Mouse (Mus musculus): ENCODE results near the gene Abcb8.

Gene Abcb8

DNA sequence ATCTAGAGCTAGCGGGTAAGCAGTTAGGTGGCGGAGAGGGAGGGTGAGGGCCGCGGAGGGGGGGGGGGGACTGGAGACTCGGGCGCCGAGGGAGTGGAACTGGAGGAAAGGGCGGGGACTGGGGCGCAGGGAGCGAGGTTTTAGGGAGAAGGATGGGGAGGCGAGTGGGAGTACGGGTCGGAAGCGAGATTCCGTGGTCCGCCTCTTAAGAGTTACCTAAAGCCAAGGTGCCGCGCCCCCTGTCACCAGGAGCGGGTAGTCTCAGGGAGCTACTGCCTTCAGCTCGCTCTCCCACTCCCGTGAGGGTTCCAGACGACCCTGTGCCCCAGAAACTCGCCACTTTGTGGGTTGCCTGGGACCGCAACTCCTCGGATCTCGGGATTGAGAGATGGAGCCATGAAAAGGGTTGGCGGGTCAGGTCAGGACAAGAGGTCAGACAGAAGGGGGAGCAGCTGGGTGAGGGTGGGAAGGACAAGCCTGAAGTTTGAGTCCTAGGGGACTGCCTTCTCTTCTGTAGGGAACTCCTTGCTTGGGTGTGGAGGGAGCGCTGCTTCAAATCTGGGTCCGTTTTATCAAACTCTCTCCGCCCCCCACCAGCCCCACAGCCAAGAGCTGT lies 32.1 kb downstream of the Abcb8 start:
- DNase-seq (ENCODE audit: low spot score in 2 of 2), result no peak

DNA sequence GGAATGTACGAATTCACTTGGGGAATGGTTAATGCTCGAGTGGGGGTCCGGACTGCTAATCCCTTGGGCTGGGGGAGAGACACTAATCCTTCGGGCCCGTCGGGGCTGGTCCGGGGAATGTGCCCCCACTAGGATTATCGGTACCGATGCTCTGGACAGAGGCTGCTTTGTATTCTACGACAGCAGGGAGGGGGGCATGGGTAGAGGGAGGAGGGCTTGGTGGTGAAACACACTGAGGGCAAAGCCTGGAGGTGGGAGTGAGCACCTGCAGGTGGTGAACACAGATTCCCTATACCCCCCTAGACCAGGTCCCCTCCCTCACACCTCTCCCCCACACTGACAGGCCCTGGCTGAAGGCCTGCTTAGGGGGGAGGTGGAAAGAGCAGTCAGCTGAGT lies 32.6 kb downstream of the Abcb8 start:
- DNase-seq (ENCODE audit: low spot score in 2 of 2), result no peak

DNA sequence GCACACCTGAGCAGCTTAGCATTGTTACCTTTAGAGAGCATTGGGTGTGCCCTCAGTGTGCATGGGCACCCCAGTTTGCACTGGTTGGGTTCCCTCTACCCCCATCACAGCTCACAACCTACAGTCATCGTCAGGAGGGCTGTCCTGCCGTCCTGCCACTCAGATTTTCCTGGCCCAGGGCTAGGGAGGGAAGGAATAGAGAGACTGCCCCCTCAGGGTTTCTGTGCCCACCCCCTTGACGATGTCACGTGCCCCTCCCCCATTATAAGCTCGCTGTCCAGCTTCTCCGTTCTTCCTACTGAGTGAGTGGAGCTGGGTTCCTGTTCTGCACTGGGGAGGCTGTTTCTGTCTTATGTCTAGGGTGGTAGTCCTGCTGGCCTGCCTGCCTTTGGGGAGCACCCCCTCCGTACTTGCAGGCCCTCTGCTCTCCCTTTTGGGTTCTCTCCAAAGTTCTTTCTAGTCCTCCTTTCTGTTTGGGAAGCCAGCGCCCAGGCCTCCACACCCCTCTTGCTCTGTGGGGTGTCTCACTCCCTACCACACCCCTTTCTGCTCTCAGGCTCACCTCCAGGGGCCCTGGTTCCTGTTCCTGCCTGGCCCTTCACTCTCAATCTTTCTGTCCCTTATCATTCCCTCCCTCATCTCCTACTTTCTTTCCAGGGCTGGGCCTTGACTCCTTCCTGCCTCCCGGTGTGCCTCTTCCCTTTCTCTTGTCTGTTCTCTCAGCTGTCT lies 33.3 kb downstream of the Abcb8 start:
- no peak for DNase-seq (ENCODE audit: low spot score in 2 of 2)

DNA sequence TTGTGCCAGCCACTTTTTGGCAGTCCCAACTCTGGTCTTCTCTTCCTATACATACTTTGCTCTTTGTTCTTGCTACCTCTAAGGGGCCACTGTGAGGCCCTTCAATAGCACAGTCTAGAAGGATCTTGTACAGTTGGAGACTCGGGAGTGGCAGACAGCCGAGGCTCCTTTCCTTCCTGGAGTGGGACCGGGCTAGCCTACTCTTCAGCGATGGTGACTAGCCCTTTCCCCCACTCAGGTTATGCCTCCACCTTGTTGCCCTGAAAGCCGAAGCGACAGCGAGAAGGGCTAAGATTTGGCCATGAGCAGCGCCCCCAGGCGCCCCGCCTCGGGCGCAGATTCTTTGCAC lies 33.8 kb downstream of the Abcb8 start:
- no peak for DNase-seq (ENCODE audit: low spot score in 2 of 2)

DNA sequence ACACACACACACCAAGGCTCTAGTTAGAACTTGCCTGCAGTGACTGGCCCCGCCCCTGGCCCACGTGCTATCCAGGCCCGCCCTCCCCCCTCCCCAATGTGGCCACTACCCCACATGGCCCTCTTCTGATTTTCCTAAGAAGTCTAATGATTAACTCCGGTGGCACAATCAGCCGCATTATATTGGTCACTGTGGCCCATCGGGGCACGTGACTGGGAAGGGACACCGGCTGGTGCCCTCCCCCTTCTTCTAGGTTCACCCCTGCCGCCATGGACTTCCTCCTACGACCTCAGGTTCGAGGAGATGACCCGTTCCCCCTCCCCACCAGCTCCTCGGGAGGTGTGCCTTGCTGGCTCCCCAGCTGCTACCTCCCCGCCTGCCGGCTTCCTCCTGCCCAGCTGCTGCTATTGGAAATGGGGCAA lies 34.5 kb downstream of the Abcb8 start:
- DNase-seq (ENCODE audit: low spot score in 2 of 2), result no peak

DNA sequence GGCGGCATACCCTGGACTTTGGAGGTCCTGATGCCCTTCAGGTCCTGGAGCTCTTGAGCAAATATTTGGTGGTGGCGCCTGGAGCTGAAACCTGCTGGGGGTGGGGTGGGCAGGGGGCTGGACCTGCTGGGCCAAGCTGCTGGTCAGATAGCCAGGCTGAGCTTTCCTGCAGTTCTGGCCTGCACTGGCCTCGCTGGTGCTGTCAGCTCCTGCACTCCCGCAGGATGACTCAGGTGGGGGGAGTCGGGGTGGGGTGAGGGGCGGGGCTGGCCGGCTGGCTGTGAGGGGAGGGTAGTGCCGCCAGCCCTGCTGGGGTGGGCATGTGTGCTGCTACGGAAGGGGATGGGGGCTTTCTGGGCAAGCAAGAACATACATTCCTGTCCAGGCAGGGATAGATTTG lies 35.1 kb downstream of the Abcb8 start:
- DNase-seq (ENCODE audit: low spot score in 2 of 2), result no peak

DNA sequence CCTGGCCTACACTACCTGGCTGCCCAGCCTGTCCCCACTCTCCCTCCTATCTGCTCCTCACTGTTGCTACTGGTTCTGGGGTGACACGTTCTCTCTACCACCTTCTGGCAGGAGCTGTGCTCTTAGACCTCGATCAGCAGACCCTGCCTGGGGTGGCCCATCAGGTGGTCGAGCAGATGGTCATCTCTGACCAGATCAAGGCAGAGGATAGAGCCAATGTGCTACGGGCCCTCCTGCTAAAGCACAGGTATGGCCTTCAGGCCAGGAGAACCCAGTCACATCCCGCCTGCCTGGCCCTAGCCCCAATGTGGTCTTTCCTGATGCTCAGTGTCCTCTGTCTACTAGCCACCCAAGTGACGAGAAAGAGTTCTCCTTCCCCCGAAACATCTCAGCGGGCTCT lies 40.5 kb downstream of the Abcb8 start:
- DNase-seq (ENCODE audit: low spot score in 2 of 2), result no peak

DNA sequence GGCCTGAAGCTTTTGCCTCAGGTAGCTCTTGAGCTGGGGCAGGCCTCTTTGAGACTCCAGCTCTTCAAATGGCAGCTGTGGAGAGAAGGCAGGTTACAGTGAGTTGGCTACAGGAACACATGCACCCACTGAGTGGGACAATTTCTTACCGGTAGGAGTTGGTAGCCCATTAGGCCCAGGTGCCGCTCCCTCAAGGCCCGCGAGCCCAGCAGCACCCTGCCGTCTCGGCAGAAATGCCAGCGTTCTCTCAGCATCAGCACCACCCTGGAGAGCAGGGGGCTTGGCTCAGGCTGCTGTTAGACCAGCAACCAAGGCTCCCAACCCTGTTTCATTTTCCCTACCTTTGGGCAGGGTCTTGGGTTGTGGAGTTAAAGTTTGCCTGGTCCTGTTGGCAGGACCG lies 47.7 kb downstream of the Abcb8 start:
- no peak for DNase-seq (ENCODE audit: low spot score in 2 of 2)

GRCm38 (mm10) chr5:24442029-24442428 lies 48.6 kb downstream of the Abcb8 start:
- DNase-seq (ENCODE audit: low spot score in 2 of 2), result no peak

- DNase-seq (ENCODE audit: low spot score in 2 of 2), result no peak
These were observed 49.7 kb downstream of the Abcb8 start for GRCm38 (mm10) chr5:24443204-24443603.

GRCm38 (mm10) chr5:24443927-24444326 lies 50.5 kb downstream of the Abcb8 start:
- DNase-seq (ENCODE audit: low spot score in 2 of 2), result no peak

DNA sequence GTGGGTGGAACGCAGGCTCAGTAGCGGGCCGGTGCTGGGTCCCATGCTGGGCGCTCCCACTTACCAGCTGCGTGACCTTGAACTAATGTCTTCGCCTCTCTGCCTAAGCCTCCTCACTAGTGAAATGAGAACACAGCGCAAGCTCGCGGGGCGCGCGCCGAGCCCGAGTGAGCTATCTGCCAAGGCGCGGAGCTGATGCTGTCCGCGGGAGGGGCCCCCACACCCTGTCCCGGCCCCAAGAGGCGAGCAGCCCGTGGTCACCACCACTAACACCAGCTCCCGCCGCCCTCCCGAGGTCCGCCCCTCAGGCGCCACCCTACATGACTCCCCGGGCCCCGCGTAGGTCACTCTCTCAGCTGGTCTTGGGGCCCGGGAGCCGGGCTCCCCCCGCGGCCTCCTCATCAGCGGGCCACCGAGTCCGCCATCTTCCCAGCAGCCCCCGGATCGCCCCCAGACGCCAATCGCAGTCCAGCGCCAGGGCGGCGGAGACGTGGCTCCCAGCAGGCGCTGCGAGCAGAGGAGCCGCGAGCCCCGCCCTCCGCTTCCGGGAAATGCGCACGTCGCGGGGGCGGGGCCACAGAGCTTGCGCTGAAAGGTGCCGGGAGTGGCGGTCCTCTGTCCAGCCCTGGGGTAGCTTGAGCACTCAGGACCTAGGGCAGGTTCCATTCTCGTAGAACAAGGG lies 51.4 kb downstream of the Abcb8 start, which contains the start of gene Fastk:
TSS of gene Fastk (minus strand) at position 542 of the 682 bp plus-strand sequence.
- peak; percentile 89 to 92 for DNase-seq (ENCODE audit: low spot score in 2 of 2)

GRCm38 (mm10) chr5:24445428-24446080 lies 52.1 kb downstream of the Abcb8 start:
- DNase-seq (ENCODE audit: low spot score in 2 of 2), result no peak

GRCm38 (mm10) chr5:24446630-24447029 lies 53.2 kb downstream of the Abcb8 start:
- DNase-seq (ENCODE audit: low spot score in 2 of 2), result no peak

GRCm38 (mm10) chr5:24447624-24448298 lies 54.3 kb downstream of the Abcb8 start, which contains the start of gene Tmub1:
Gene Tmub1 (minus strand): TSS chr5:24447854.
- DNase-seq (ENCODE audit: low spot score in 2 of 2), result peak; percentile 79 to 86

- peak; percentile 81 to 83 for DNase-seq (ENCODE audit: low spot score in 2 of 2)
These were observed 58.0 kb downstream of the Abcb8 start for GRCm38 (mm10) chr5:24451264-24452029.

DNA sequence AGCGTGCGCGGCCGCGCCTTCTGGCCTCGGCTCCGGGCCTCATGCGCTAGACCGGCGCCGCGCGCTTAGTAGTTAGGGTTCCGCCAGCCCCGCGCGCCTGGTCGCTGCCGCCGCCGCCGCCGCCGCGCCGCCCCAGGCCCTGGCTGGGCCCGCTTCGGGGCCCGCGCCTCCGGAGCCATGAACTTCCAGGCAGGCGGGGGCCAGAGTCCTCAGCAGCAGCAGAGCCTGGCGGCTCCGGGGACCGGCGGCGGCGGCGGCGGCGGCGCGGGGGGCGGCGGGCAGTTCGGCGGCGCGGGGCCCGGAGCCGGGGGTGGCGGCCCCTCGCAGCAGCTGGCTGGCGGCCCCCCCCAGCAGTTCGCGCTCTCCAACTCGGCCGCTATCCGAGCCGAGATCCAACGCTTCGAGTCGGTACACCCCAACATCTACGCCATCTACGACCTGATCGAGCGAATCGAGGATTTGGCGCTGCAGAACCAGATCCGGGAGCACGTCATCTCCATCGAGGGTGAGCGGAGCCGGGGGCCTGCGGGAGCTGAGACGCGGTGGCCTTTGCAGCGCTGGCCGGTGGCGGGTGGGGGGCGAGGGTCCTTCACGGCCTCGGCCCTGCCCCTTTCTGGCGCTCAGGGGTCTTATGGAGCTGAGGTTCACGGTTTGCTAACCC lies 58.7 kb downstream of the Abcb8 start, which contains the start of gene Agap3:
TSS of gene Agap3 (plus strand) at position 148 of the 661 bp plus-strand sequence.
- no peak for DNase-seq (ENCODE audit: low spot score in 2 of 2)

GRCm38 (mm10) chr5:24452691-24453233 lies 59.3 kb downstream of the Abcb8 start:
- no peak for DNase-seq (ENCODE audit: low spot score in 2 of 2)

DNA sequence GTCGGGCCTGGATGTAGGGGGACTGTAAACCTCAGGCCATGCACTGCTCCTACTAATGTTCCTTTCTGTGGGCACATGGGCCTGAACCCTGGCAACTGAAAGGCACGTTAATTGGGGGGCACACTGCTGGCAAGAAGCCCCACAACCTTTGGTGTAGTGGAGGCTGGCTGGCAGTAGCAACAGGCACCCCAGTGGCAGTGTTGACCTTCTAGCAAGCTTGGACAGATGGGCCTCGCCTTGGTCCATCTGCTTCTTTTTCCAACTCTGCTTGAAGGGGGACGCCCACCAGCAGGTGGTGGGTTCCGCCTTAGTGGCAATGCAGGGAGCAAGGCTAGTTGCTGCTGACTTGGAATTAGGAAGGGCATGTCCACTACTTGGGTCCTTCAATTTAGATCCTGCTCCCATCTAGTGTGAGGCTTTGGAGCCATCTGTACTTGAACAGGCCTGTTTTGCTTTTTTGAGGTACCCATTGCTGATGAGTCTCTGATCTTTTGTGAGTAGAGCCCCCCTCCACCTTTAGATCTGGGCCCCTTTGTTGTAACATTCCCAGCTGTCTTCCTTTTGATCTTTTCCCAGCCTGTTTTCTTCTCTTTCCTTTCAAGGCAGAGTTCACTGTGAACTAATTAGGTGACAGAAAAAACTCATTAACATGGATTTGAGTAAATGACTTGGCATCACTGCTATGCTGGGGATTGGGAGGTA lies 60.0 kb downstream of the Abcb8 start:
- no peak for DNase-seq (ENCODE audit: low spot score in 2 of 2)

GRCm38 (mm10) chr5:24453985-24454303 lies 60.5 kb downstream of the Abcb8 start:
- no peak for DNase-seq (ENCODE audit: low spot score in 2 of 2)

Data from right cerebral cortex, postnatal 36 days (tissue).